Mouse (Mus musculus) brown adipose tissue, adult 24 weeks (tissue): ENCODE data around the gene Hus1. TPM values are rescaled to one million over a fixed set of nuclear protein-coding genes. Genes with fewer than 3 reads are reported as not detected.

Experiments
- H3K27ac ChIP-seq: fragments of 200-500 bp; replicated peaks from 2 replicates; pipeline ENCODE4 v1.5.1; 2012; ENCODE audit warnings: low read depth, mild to moderate bottlenecking, low read length
- H3K4me1 ChIP-seq: fragments of 200-500 bp; 2 replicates; pipeline ENCODE4 v1.6.1; 2012; ENCODE audit warnings: low read length, mixed read lengths; ENCODE audit not compliant: control insufficient read depth, insufficient read depth, insufficient read length
- H3K4me3 ChIP-seq: fragments of 200-500 bp; 2 replicates; pipeline ENCODE4 v1.5.1; 2012; ENCODE audit warnings: low read depth, mild to moderate bottlenecking, low read length, moderate library complexity; ENCODE audit not compliant: insufficient read depth
- polyA plus RNA-seq: library from polyadenylated mRNA; stranded (reverse); fragments of >200 nt; gene quantifications from 2 replicates; pipeline ENCODE4 v1.2.4, GENCODE M21; 2012; ENCODE audit not compliant: missing spikeins, insufficient read depth, insufficient read length

The Hus1 gene
- polyA plus RNA-seq, result 2.4 and 3.5 TPM in 2 replicates

DNA sequence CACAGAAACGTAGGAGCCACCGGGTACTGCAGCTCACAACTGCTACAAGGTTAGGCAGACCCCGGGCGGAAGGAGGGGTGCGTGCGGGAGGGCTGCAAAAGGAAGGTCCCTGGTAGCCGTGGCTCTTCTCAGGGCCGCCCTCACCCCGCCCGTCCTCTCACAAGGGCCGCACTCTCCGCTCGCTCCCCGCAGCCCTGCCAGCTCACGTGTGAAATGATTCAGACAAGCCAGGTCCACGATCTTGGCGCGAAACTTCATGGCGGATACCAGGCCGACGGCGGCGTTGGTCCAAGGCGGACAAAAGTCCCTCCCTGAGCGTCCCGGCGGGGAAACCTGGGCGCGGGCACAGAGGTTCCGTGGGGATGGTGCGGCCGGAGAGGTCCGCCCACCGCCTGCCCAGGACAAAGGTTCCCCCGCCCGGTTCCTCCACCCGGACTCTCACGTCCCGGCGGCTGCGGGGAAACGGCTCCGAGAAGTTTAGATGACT is at the start of gene Hus1:
TSS of gene Hus1 (minus strand) at position 339 of the 487 bp plus-strand sequence.
- peak within 1 kb of the TSS; percentile 46; the same call in 1 of the 2 replicates for H3K27ac ChIP-seq
- no peaks in the 10 kb centered on the region for H3K4me1 ChIP-seq
- peak within 1 kb of the TSS; percentile 66 for H3K4me3 ChIP-seq

DNA sequence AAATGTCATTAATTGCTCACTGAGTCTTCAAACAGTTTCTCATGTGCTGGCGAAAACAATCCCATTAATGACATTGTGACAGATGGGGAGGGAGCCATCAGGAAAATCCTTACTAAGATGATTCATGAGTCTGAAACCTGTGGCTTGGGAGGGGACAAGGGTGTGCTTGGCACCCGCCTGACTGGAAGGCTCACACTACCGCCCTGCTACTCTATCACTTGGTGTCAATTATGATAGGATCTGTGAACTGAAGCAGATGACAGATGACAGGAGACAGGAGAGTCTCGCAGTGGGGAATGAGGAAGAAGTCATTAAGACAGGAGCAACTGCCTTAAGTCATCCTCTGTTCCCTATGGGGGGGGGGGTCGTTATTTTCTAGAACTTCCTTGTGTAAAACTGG is 49.5 kb upstream of the Hus1 start:
- no peak overlapping the region for H3K4me3 ChIP-seq

DNA sequence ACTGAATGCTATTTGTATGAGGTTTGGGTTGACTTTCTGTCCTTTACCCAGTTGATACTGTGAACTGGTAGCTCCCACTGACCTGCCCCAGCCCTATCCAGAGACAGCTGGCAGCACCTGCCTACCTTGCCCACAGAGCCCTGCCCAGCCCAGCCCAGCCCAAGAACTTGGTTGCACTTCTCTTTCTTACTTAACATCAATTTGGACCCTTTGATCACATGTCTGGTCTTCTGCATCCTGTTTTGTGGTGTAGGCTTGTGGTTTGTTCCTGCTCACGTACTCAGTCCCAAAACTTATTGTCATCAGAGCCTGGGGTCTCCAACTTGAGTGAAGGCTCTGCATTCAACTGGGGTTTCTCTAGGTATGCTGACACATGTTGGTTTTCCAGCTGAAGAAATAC is 49.0 kb upstream of the Hus1 start:
- Histone ChIP-seq H3K4me3 (no peak overlapping the region), H3K4me1 (no peaks in the 10 kb centered on the region), H3K27ac (no peak overlapping the region)

More for the DNA sequence above, 49.5 kb upstream of the Hus1 start:
- H3K27ac ChIP-seq, result no peak overlapping the region
- H3K4me1 ChIP-seq, result no peaks in the 10 kb centered on the region

DNA sequence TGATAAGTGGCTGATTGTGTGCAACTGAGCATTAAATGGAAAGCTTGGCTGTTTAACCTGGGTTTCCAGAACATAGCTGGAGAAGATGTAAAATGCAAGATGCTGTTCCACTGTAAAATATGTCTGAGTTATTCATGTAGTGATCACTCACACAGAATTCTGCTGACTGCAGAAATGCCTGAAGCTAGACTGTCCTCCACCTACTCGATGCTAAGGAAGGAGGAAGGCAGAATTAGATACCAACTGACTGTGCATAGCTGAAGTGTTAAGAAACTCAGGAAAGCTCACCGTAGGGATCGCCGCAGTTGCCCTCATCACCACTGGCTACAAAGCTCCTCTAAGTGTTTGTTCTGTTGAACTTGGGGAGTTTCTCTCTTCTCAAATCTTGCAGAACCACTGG is 46.7 kb upstream of the Hus1 start:
- H3K27ac ChIP-seq, result no peak overlapping the region

DNA sequence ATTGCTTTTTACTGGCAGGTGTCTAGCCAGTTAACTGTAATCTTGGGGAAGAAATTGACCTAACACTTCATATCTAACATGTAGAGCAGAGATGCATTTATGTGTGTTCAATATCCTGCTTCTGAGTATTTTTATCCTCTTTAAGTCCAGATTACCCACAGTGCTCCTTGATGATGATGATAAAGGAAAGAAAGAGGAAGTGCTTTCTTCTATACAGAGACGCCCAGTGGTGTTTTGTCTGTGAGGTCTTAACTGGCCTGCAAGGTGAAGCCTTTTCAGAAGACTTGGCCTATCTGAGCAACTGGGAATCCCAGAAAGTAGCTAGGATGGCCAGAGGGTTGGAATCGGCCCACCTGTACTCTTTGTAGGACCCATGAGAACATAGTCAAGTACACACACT is 45.9 kb upstream of the Hus1 start:
- no peaks in the 10 kb centered on the region for H3K4me1 ChIP-seq
- H3K4me3 ChIP-seq, result no peak overlapping the region

More for the DNA sequence above, 46.7 kb upstream of the Hus1 start:
- Histone ChIP-seq H3K4me3 (no peak overlapping the region), H3K4me1 (no peaks in the 10 kb centered on the region)

DNA sequence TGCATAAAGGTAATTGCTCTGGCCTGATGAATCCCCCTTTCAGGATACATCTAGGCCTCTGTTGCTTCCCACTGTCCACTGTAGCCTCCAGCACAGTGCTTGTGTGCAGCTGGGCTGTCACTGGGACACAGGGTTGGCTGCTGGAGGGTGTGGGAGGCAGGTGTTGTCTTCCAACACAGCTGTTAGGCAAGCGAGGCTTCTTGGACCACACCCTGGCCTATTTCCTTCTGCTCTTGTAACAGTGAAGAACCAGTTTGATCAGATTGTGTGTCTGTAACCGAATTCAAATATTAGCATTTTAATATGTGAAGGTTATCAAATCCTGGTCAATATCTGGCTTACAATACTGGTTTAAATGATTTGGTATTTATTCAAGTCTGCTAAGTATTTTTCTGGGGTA is 40.9 kb upstream of the Hus1 start:
- Histone ChIP-seq H3K27ac (no peak overlapping the region), H3K4me3 (no peak overlapping the region), H3K4me1 (no peaks in the 10 kb centered on the region)

More for the DNA sequence above, 45.9 kb upstream of the Hus1 start:
- H3K27ac ChIP-seq, result no peak overlapping the region

DNA sequence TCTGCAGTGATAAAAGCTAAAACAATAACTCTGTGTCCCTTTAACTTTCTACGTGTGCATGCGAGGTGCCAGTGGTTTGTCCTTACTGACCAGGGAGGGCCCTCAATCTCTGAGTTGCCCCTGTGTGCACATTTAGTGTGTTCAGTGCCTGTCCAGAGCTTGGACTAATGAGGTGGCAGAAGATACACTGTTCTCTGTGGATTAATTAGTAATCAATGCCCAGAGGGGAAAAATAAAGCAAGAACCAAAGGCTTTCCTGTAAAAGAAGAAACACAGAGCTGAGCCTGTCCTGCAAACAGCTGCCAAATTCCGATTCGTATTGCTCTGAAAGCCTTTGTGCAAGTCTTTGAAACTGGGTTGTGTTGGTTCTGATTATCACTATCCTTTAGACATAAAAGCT is 39.2 kb upstream of the Hus1 start:
- no peak overlapping the region for H3K27ac ChIP-seq
- H3K4me3 ChIP-seq, result no peak overlapping the region

DNA sequence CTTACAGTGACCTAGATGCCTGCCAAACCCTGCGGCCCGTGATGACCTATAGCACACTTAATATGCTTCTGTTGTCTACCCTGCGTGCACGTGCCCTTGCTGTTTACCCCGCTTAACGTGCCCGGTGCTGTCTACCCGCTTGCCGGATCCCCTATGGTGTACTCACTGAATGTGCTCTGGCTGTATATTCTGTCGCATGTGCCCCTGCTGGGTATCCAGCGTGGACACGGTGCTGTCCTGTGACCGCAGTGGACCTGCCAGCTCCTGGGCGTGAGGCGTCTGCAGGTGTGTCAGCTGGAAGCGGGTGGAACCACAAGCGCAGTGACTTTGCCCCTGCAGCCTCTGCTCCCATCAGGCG is 37.7 kb upstream of the Hus1 start, which contains the start of gene Sun3:
TSS of gene Sun3 (minus strand) at position 289 of the 358 bp plus-strand sequence.
- Histone ChIP-seq H3K27ac (no peak within 1 kb of the TSS), H3K4me1 (no peaks in the 10 kb centered on the region), H3K4me3 (peak within 1 kb of the TSS; percentile 54)

More for the DNA sequence above, 39.2 kb upstream of the Hus1 start:
- H3K4me1 ChIP-seq, result no peaks in the 10 kb centered on the region

DNA sequence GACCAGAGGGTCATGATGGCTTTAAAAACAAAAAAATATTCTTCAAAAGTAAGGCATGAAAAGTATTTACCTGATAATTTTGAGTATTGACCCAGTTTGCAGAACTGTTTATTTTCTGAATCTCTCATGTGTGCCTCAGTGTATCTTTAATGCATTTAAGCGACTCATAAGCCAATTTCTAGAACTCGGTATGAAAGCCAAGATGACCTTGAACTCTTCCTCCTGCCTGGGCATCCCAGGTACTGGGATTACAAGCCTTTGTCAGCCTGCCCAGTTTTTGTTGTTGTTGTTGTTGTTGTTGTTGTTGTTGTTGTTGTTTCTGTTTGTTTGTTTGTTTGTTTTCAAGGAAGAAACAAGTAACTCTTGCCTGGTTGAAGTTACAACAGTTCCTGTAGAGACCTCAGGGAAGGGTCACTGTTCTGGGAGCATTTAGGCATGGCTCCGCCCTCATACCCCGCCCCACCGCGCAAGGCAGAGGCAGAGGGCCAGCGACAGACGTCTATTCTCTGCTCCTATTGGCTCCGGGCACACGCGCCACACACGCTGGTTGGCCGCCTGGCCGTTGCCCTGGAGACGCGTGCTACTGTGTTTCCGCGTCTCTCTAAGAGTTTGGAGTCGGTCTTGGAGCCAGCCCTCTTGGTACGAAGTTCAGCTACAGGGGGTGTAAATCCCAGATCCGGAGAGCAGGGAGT is 37.2 kb upstream of the Hus1 start, which contains the start of gene Gm11992:
TSS of gene Gm11992 (plus strand) at position 584 of the 692 bp plus-strand sequence.
- Histone ChIP-seq H3K4me1 (no peaks in the 10 kb centered on the region), H3K27ac (no peak within 1 kb of the TSS), H3K4me3 (peak within 1 kb of the TSS; percentile 54)

DNA sequence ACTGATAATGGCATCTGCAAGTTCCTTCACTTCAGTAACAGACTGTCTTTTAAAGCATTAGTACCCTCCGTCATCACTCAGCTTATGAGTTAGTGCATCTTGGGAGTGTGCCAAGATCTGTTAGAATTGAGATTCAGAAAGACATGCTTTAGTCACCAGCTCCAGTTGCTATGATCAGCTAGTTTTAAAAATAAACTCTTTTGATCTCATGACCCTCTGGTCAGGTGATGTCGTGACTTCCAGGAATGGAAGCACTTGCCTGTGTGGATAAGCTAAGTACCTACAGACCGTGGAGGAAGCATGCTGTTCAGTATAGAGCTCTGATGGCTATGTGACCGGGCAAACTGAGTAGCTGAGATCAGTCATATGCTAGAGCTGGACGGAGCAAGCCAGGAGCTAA is 36.1 kb upstream of the Hus1 start:
- no peaks in the 10 kb centered on the region for H3K4me1 ChIP-seq
- H3K4me3 ChIP-seq, result no peak overlapping the region
- H3K27ac ChIP-seq, result no peak overlapping the region

DNA sequence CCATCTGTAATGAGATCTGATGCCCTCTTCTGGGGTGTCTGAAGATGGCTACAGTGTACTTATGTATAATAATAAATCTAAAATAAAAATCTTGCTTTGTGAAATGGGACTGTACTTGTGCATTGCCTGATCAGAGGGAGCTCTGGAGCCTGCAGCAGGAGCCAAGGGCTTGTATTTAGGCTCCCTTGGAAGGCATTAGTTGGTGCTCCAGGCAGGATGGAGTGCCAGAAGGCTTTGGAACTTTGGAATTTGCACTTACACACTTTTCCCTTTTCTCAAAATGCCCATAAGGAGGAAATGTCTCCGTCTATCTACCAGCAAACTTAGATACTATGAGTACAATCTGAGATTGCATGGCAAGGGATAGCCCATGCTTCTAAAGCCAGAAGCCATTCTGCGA is 35.6 kb upstream of the Hus1 start:
- Histone ChIP-seq H3K4me3 (no peak overlapping the region), H3K27ac (no peak overlapping the region), H3K4me1 (no peaks in the 10 kb centered on the region)

DNA sequence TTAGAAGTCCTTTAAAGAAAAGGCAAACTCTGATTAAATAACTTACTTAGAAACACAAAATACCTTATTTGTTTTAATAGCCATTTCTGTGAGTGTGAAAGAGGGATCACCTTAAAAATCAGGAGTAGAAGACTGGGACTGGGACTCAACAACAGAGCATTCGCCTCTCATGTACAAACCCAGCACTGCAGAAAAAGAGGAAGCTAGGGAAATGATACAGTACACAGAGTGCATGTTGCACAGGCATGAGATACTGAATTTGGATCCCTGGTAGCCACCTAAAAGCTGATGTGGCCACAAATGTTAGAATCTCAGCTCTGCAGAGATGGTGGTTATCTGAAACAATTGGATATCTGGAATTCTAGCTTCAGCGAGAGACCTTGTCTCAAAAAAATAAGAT is 20.5 kb upstream of the Hus1 start:
- Histone ChIP-seq H3K4me3 (no peak overlapping the region), H3K4me1 (no peaks in the 10 kb centered on the region), H3K27ac (no peak overlapping the region)

DNA sequence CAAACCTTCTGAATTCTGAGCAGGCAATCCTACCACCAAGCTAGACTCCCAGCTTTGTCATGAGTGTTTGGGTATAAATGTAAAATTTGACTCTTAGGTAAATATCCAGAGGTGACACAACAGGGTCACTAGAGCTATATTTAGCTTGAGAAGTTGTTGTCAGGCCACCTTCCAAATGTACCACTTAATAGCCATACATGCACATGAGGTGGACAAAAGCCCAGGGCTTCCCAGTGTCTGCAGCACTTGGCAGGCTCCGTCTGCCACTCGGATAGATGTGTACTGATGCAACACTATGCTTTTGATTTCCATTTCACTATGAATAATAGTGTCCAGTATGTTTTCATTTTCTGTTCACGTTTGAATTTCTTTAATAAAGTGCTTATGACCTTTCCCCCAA is 14.2 kb upstream of the Hus1 start:
- Histone ChIP-seq H3K27ac (no peak overlapping the region), H3K4me3 (no peak overlapping the region), H3K4me1 (no peaks in the 10 kb centered on the region)

DNA sequence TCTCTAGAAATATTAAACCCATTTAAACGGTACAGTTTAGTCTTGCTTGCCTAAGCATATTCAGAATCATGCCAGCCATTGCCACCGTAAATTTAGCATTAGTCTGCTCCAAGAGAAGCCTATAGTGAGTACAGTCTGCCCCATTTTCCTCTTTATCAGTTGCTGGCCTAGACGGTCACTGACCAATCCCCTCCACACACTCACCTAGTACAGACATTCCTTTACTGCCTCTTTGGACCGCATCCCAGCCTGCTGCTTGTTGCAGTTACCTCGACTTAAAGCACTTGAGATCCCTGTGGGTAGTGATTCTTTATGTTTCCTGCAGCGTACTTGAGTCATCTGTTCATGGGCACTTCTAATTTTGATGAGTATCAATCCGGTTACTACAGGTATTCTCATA is 13.8 kb upstream of the Hus1 start:
- Histone ChIP-seq H3K27ac (no peak overlapping the region), H3K4me3 (no peak overlapping the region), H3K4me1 (no peaks in the 10 kb centered on the region)

DNA sequence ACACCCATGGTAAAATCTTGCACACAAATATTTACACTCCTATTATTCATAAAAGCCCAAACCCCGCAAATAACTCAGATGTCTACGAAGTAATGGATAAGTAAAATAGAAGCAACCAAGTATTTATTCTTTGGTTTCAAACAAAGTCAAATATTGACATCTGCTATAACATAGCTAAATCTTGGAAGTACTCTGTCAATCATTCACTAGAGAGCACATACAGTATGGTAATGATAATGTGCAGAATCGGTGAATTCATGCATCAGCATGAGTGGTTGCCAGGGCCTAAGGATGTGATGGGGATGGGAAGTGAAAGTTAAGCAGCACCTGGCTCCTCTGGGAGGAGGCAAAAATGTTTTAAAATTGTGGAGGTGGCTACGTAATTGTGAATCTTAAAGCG is 9.2 kb upstream of the Hus1 start:
- no peaks in the 10 kb centered on the region for H3K4me1 ChIP-seq
- H3K27ac ChIP-seq, result no peak overlapping the region
- no peak overlapping the region for H3K4me3 ChIP-seq
